ENCODE assay signal across 8 mouse cellular contexts in the genomic region with DNA sequence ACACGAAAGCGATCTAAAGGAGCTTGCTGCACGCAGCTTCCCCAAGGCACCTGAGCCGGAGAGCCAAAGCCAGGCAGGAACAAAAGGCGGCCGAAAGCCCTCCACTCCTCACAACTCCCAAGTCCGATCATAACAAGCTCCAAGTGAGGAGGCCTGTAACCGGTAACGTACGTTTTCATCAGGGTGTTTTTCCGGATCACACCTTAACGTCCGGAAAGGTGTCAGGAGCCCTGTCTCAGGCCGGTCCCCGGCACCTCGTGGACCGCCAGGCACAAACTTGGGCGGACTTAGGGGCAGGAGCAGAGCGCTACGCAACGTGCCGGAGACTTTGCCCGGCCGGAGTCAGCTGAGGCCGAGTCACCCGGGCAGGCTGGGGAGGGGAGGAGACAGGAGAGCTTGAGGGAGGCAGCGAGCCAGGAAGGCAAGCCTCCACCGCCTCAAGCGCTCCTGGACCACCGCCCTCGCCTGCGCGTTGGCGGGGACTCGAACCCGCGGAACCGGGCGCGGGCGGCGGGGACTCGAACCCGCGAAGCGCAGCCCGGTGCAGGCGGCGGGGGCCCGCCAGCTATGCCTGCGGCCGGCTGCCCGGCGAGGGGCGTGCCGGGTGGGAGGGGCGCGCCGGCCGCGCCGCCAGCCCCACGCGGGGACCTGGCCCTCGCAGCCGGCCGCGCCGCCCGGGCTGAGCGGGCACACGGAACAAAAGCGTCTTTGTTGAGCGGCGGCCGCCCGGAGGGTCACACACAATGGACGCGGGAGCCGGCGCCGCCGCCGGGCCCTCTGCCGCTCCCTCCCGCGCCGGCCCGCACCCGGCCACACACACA. TPM values are rescaled to one million over a fixed set of nuclear protein-coding genes. Genes with fewer than 3 reads are reported as not detected.
DNase-seq lines count a peak whose midpoint lies in the region; ATAC-seq lines count a peak whose summit lies in the region.

No protein-coding gene starts in this region.

- intact Hi-C loops in gastrocnemius, postnatal 14 days (cut with DNase I; ENCODE audit: low total_unique reads), result no loop called here
- intact Hi-C loops in left cerebral cortex, postnatal 36 days (cut with DNase I), result loop anchor here (1.0 kb wide), 1 partner anchor 32 kb away; a partner anchor contains a TSS

- peak; percentile 70 to 80 for DNase-seq in adrenal gland, adult 18-20 months (ENCODE audit: low spot score in 2 of 2)
- DNase-seq in embryo, embryonic 11.5 days (ENCODE audit: low read depth, low spot score), result peak; percentile 37
- peak; percentile 88 for DNase-seq in gastrocnemius, postnatal 14 days
- DNase-seq in left cerebral cortex, postnatal 36 days (ENCODE audit: low spot score in 2 of 2), result peak; percentile 68 to 75
- DNase-seq in mesoderm, embryonic 11.5 days (ENCODE audit: low read depth, low spot score), result peak; percentile 63
- DNase-seq in right cerebral cortex, postnatal 25 days, result peak; percentile 69
- peak; percentile 72 to 82 for DNase-seq in urinary bladder, postnatal 36 days (ENCODE audit: low spot score in 2 of 2)

- ATAC-seq in inflammation-experienced regulatory T-cells, adult 6 months, result peak; percentile 5

RNA-seq across cellular contexts. Expression of a gene that starts 0.6 kb away (rescaled TPM):
- total RNA-seq in adrenal gland, adult 18-20 months (2021), result 10 to 100 TPM; 33.4 to 41.4 TPM
- 10 to 100 TPM; 26.8 to 33.9 TPM for total RNA-seq in gastrocnemius, postnatal 14 days (2021)
- polyA plus RNA-seq in inflammation-experienced regulatory T-cells, adult 6 months (2017; shearing (Covaris generic)), result 10 to 100 TPM; 34.8 to 50.4 (median 39.5) TPM
- total RNA-seq in left cerebral cortex, postnatal 36 days (2021), result 10 to 100 TPM; 67.8 to 74.3 TPM

RNA-seq across cellular contexts. Expression of a gene that starts 32.1 kb away (rescaled TPM):
- 10 to 100 TPM; 25.5 to 34.6 TPM for total RNA-seq in adrenal gland, adult 18-20 months (2021)
- total RNA-seq in gastrocnemius, postnatal 14 days (2021), result 10 to 100 TPM; 17.3 to 22.2 TPM
- polyA plus RNA-seq in inflammation-experienced regulatory T-cells, adult 6 months (2017; shearing (Covaris generic)), result 10 to 100 TPM; 29.1 to 46.7 (median 39.9) TPM
- 10 to 100 TPM; 26.2 to 30.0 TPM for total RNA-seq in left cerebral cortex, postnatal 36 days (2021)

Comparison
In these comparisons a context has a peak if more than half of its experiments do, and no peak if none do; other contexts are left out.
1. Peak in every context shown above with its lines: DNase-seq and ATAC-seq.
2. DNase-seq: peak in every context shown above with its lines; median percentile 88 in gastrocnemius, postnatal 14 days; 77 in urinary bladder, postnatal 36 days; 75 in adrenal gland, adult 18-20 months; 72 in left cerebral cortex, postnatal 36 days; 69 in right cerebral cortex, postnatal 25 days; 63 in mesoderm, embryonic 11.5 days; 37 in embryo, embryonic 11.5 days.